Mouse (Mus musculus): ENCODE measurements at regions not wholly inside any gene's neighbourhood (a gene's known extent, or its start where the extent isn't known, plus 50 kb on each side); places are given as distances from the start of the nearest gene placed in this dataset.
A peak's percentile ranks its signal among the peaks of the same experiment; 100 is the strongest.
"Not testable (repeated sequence)": the region's sequence is repeated elsewhere in the genome, so short reads cannot be mapped to it uniquely, and the experiment has no call there.

GRCm38 (mm10) chr3:18488886-18489285, 540.7 kb downstream of the Cypt12 start:
- no peak overlapping the region for H3K27ac ChIP-seq (ENCODE audit: insufficient read depth, low read depth, low read length)
- no peak overlapping the region for H3K4me3 ChIP-seq (ENCODE audit: insufficient read depth, low read length)
- TF ChIP-seq POLR2A (IDR thresholded peaks at IDR 0.05; ENCODE audit: borderline replicate concordance, low read depth, low read length) = no peak
- no peaks in the 10 kb centered on the region for H3K4me1 ChIP-seq (ENCODE audit: control insufficient read depth, insufficient read depth, low read length)

GRCm38 (mm10) chr3:18522562-18522961, 574.4 kb downstream of the Cypt12 start:
- TF ChIP-seq POLR2A (IDR thresholded peaks at IDR 0.05; ENCODE audit: borderline replicate concordance, low read depth, low read length) (no peak), CTCF (IDR thresholded peaks at IDR 0.05; ENCODE audit: low read depth, low read length) (no peak)

GRCm38 (mm10) chr3:18524011-18524410, 575.8 kb downstream of the Cypt12 start:
- Histone ChIP-seq H3K27ac (ENCODE audit: insufficient read depth, low read depth, low read length) (no peak overlapping the region), H3K4me1 (ENCODE audit: control insufficient read depth, insufficient read depth, low read length) (no peaks in the 10 kb centered on the region), H3K4me3 (ENCODE audit: insufficient read depth, low read length) (no peak overlapping the region)
- TF ChIP-seq POLR2A (IDR thresholded peaks at IDR 0.05; ENCODE audit: borderline replicate concordance, low read depth, low read length) (no peak), CTCF (IDR thresholded peaks at IDR 0.05; ENCODE audit: low read depth, low read length) (no peak)

More at GRCm38 (mm10) chr3:18522562-18522961, 574.4 kb downstream of the Cypt12 start:
- H3K4me1 ChIP-seq (ENCODE audit: control insufficient read depth, insufficient read depth, low read length) = no peaks in the 10 kb centered on the region
- no peak overlapping the region for H3K27ac ChIP-seq (ENCODE audit: insufficient read depth, low read depth, low read length)
- no peak overlapping the region for H3K4me3 ChIP-seq (ENCODE audit: insufficient read depth, low read length)

GRCm38 (mm10) chr3:18557201-18557600, 609.0 kb downstream of the Cypt12 start:
- no peak for TF ChIP-seq CTCF (IDR thresholded peaks at IDR 0.05; ENCODE audit: low read depth, low read length)
- H3K27ac ChIP-seq (ENCODE audit: insufficient read depth, low read depth, low read length) = no peak overlapping the region
- H3K4me3 ChIP-seq (ENCODE audit: insufficient read depth, low read length) = no peak overlapping the region
- no peaks in the 10 kb centered on the region for H3K4me1 ChIP-seq (ENCODE audit: control insufficient read depth, insufficient read depth, low read length)

GRCm38 (mm10) chr3:18560282-18560785, 612.1 kb downstream of the Cypt12 start:
- no peak overlapping the region for H3K27ac ChIP-seq (ENCODE audit: insufficient read depth, low read depth, low read length)
- no peaks in the 10 kb centered on the region for H3K4me1 ChIP-seq (ENCODE audit: control insufficient read depth, insufficient read depth, low read length)
- TF ChIP-seq CTCF (IDR thresholded peaks at IDR 0.05; ENCODE audit: low read depth, low read length) (no peak), POLR2A (IDR thresholded peaks at IDR 0.05; ENCODE audit: borderline replicate concordance, low read depth, low read length) (no peak)
- no peak overlapping the region for H3K4me3 ChIP-seq (ENCODE audit: insufficient read depth, low read length)

GRCm38 (mm10) chr3:18580911-18581626, 632.9 kb downstream of the Cypt12 start:
- H3K4me1 ChIP-seq (ENCODE audit: control insufficient read depth, insufficient read depth, low read length); H3K4me3 ChIP-seq (ENCODE audit: insufficient read depth, low read length); H3K27ac ChIP-seq (ENCODE audit: insufficient read depth, low read depth, low read length): not testable (repeated sequence)

- H3K4me1 ChIP-seq (ENCODE audit: control insufficient read depth, insufficient read depth, low read length) = peaks cover 14% of the 10 kb centered on the region
- no peak overlapping the region for H3K27ac ChIP-seq (ENCODE audit: insufficient read depth, low read depth, low read length)
- no peak overlapping the region for H3K4me3 ChIP-seq (ENCODE audit: insufficient read depth, low read length)
- TF ChIP-seq CTCF (IDR thresholded peaks at IDR 0.05; ENCODE audit: low read depth, low read length) = no peak
- TF ChIP-seq POLR2A (IDR thresholded peaks at IDR 0.05; ENCODE audit: borderline replicate concordance, low read depth, low read length) = no peak
Measured at GRCm38 (mm10) chr3:18620608-18621007, 672.4 kb downstream of the Cypt12 start.

GRCm38 (mm10) chr3:18623831-18624304, 675.7 kb downstream of the Cypt12 start:
- TF ChIP-seq POLR2A (IDR thresholded peaks at IDR 0.05; ENCODE audit: borderline replicate concordance, low read depth, low read length) (no peak), CTCF (IDR thresholded peaks at IDR 0.05; ENCODE audit: low read depth, low read length) (peak; percentile 29; the same call in 1 of the 2 replicates)
- peak overlapping the region; percentile 30; the same call in 1 of the 2 replicates for H3K4me3 ChIP-seq (ENCODE audit: insufficient read depth, low read length)
- peaks cover 14% of the 10 kb centered on the region for H3K4me1 ChIP-seq (ENCODE audit: control insufficient read depth, insufficient read depth, low read length)
- peak overlapping the region; percentile 20; the same call in 1 of the 2 replicates for H3K27ac ChIP-seq (ENCODE audit: insufficient read depth, low read depth, low read length)

GRCm38 (mm10) chr3:18624381-18625145, 676.4 kb downstream of the Cypt12 start:
- H3K4me3 ChIP-seq (ENCODE audit: insufficient read depth, low read length) = peak overlapping the region; percentile 24; the same call in 1 of the 2 replicates
- peak overlapping the region; percentile 20 for H3K27ac ChIP-seq (ENCODE audit: insufficient read depth, low read depth, low read length)
- H3K4me1 ChIP-seq (ENCODE audit: control insufficient read depth, insufficient read depth, low read length) = peaks cover 14% of the 10 kb centered on the region
- no peak for TF ChIP-seq POLR2A (IDR thresholded peaks at IDR 0.05; ENCODE audit: borderline replicate concordance, low read depth, low read length)
- no peak for TF ChIP-seq CTCF (IDR thresholded peaks at IDR 0.05; ENCODE audit: low read depth, low read length)

Measured in bone marrow macrophage, adult 2 months (primary cell).